Mouse (Mus musculus): ENCODE results near the gene Hist1h2ai. TPM values are rescaled to one million over a fixed set of nuclear protein-coding genes. Genes with fewer than 3 reads are reported as not detected.
A peak's percentile ranks its signal among the peaks of the same experiment; 100 is the strongest.
"Not testable (repeated sequence)": the region's sequence is repeated elsewhere in the genome, so short reads cannot be mapped to it uniquely, and the experiment has no call there.

Gene Hist1h2ai
- polyA plus RNA-seq, 1 experiment, result 19.2 TPM

- Histone ChIP-seq H3K4me3 (replicated peaks; ENCODE audit: control insufficient read depth, low read depth, low read length) (no peak overlapping the region), H3K4me1 (ENCODE audit: control insufficient read depth, insufficient read depth, low read length) (peaks cover 2% of the 10 kb centered on the region; the same call in 1 of the 2 replicates), H3K27ac (ENCODE audit: control insufficient read depth, insufficient read depth, low read depth, low read length, poor library complexity) (no peak overlapping the region)
- 55% methylated on average over 1 of the region's 1 CpGs for WGBS
- TF ChIP-seq CTCF (IDR thresholded peaks at IDR 0.05; ENCODE audit: control insufficient read depth, insufficient read depth, low read length), result no peak
- no peak for TF ChIP-seq POLR2A (IDR thresholded peaks at IDR 0.05; ENCODE audit: borderline replicate concordance, control insufficient read depth, low read depth, low read length)
Observed at GRCm38 (mm10) chr13:21745006-21745405, 28.8 kb downstream of the Hist1h2ai start.

GRCm38 (mm10) chr13:21749387-21750158 is 33.4 kb downstream of the Hist1h2ai start:
- H3K4me1 ChIP-seq (ENCODE audit: control insufficient read depth, insufficient read depth, low read length), result peaks cover 5% of the 10 kb centered on the region; the same call in 1 of the 2 replicates
- 6% methylated on average over 5 of the region's 5 CpGs for WGBS
- H3K4me3 ChIP-seq (replicated peaks; ENCODE audit: control insufficient read depth, low read depth, low read length), result peak overlapping the region; percentile 66

GRCm38 (mm10) chr13:21750159-21751017 is 34.2 kb downstream of the Hist1h2ai start, which contains the start of gene Hist1h4k:
Gene Hist1h4k, minus strand, starts transcription at chr13:21750505.
- not testable (repeated sequence) for H3K4me1 ChIP-seq (ENCODE audit: control insufficient read depth, insufficient read depth, low read length)
- WGBS, result under 1% methylated on average over 50 of the region's 56 CpGs
- Histone ChIP-seq H3K4me3 (replicated peaks; ENCODE audit: control insufficient read depth, low read depth, low read length) (peak within 1 kb of the TSS; percentile 66), H3K27ac (ENCODE audit: control insufficient read depth, insufficient read depth, low read depth, low read length, poor library complexity) (peak within 1 kb of the TSS; percentile 94)
- peak; percentile 96 for TF ChIP-seq POLR2A (IDR thresholded peaks at IDR 0.05; ENCODE audit: borderline replicate concordance, control insufficient read depth, low read depth, low read length)

More at GRCm38 (mm10) chr13:21749387-21750158, 33.4 kb downstream of the Hist1h2ai start:
- peak overlapping the region; percentile 94 for H3K27ac ChIP-seq (ENCODE audit: control insufficient read depth, insufficient read depth, low read depth, low read length, poor library complexity)
- TF ChIP-seq POLR2A (IDR thresholded peaks at IDR 0.05; ENCODE audit: borderline replicate concordance, control insufficient read depth, low read depth, low read length) (no peak), CTCF (IDR thresholded peaks at IDR 0.05; ENCODE audit: control insufficient read depth, insufficient read depth, low read length) (no peak)

- H3K4me3 ChIP-seq (replicated peaks; ENCODE audit: control insufficient read depth, low read depth, low read length), result peak overlapping the region; percentile 12
- H3K4me1 ChIP-seq (ENCODE audit: control insufficient read depth, insufficient read depth, low read length), result peaks cover 5% of the 10 kb centered on the region; the same call in 1 of the 2 replicates
- TF ChIP-seq POLR2A (IDR thresholded peaks at IDR 0.05; ENCODE audit: borderline replicate concordance, control insufficient read depth, low read depth, low read length) (no peak), CTCF (IDR thresholded peaks at IDR 0.05; ENCODE audit: control insufficient read depth, insufficient read depth, low read length) (no peak)
- no peak overlapping the region for H3K27ac ChIP-seq (ENCODE audit: control insufficient read depth, insufficient read depth, low read depth, low read length, poor library complexity)
Observed at GRCm38 (mm10) chr13:21751417-21751816, 35.2 kb downstream of the Hist1h2ai start.

- H3K4me3 ChIP-seq (replicated peaks; ENCODE audit: control insufficient read depth, low read depth, low read length), result no peak overlapping the region
- peak overlapping the region; percentile 46; the same call in 1 of the 2 replicates for H3K27ac ChIP-seq (ENCODE audit: control insufficient read depth, insufficient read depth, low read depth, low read length, poor library complexity)
Observed at GRCm38 (mm10) chr13:21751827-21752226, 35.6 kb downstream of the Hist1h2ai start.

GRCm38 (mm10) chr13:21752356-21752755 is 36.1 kb downstream of the Hist1h2ai start:
- TF ChIP-seq CTCF (IDR thresholded peaks at IDR 0.05; ENCODE audit: control insufficient read depth, insufficient read depth, low read length), result no peak
- no peak for TF ChIP-seq POLR2A (IDR thresholded peaks at IDR 0.05; ENCODE audit: borderline replicate concordance, control insufficient read depth, low read depth, low read length)
- Histone ChIP-seq H3K4me1 (ENCODE audit: control insufficient read depth, insufficient read depth, low read length) (peaks cover 4% of the 10 kb centered on the region; the same call in 1 of the 2 replicates), H3K4me3 (replicated peaks; ENCODE audit: control insufficient read depth, low read depth, low read length) (peak overlapping the region; percentile 59), H3K27ac (ENCODE audit: control insufficient read depth, insufficient read depth, low read depth, low read length, poor library complexity) (peak overlapping the region; percentile 84)
- WGBS, result 53% methylated on average over 3 of the region's 3 CpGs

More at GRCm38 (mm10) chr13:21751827-21752226, 35.6 kb downstream of the Hist1h2ai start:
- 57% methylated on average over 3 of the region's 3 CpGs for WGBS
- peaks cover 5% of the 10 kb centered on the region; the same call in 1 of the 2 replicates for H3K4me1 ChIP-seq (ENCODE audit: control insufficient read depth, insufficient read depth, low read length)
- TF ChIP-seq CTCF (IDR thresholded peaks at IDR 0.05; ENCODE audit: control insufficient read depth, insufficient read depth, low read length), result no peak
- no peak for TF ChIP-seq POLR2A (IDR thresholded peaks at IDR 0.05; ENCODE audit: borderline replicate concordance, control insufficient read depth, low read depth, low read length)

- WGBS, result 2% methylated on average over 10 of the region's 10 CpGs
- TF ChIP-seq CTCF (IDR thresholded peaks at IDR 0.05; ENCODE audit: control insufficient read depth, insufficient read depth, low read length) (no peak), POLR2A (IDR thresholded peaks at IDR 0.05; ENCODE audit: borderline replicate concordance, control insufficient read depth, low read depth, low read length) (no peak)
- Histone ChIP-seq H3K4me3 (replicated peaks; ENCODE audit: control insufficient read depth, low read depth, low read length) (peak overlapping the region; percentile 69), H3K4me1 (ENCODE audit: control insufficient read depth, insufficient read depth, low read length) (peaks cover 2% of the 10 kb centered on the region; the same call in 1 of the 2 replicates), H3K27ac (ENCODE audit: control insufficient read depth, insufficient read depth, low read depth, low read length, poor library complexity) (peak overlapping the region; percentile 99)
Observed at GRCm38 (mm10) chr13:21753051-21753523, 36.9 kb downstream of the Hist1h2ai start.

Data from bone marrow, adult 2 months (tissue).